Mouse (Mus musculus): ENCODE measurements around the gene Tmem254a. TPM values are rescaled to one million over a fixed set of nuclear protein-coding genes. Genes with fewer than 3 reads are reported as not detected.

The Tmem254a gene
- 1.3 and 1.6 TPM in 2 replicates for polyA plus RNA-seq (2015; fragmentation: Nextera tagmentation; extraction: Ambion mirVana)

DNA sequence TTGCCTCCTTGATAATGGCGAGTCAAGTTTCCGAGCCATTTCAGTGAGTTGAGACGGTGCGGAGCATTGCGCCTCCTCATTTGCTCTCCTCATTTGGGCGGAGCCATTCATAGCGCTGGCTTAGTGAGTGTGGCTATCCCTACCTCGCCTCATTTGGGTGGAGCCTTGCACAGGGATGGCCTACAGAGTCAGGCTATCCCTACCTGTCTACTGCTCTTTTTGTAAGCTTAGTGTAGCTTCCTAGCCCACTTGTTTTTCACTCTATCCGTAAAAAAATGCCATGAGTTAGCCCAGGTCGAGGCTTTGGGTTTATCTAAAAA, at the start of gene Tmem254a:
TSS of gene Tmem254a (minus strand) at position 111 of the 320 bp plus-strand sequence.

DNA sequence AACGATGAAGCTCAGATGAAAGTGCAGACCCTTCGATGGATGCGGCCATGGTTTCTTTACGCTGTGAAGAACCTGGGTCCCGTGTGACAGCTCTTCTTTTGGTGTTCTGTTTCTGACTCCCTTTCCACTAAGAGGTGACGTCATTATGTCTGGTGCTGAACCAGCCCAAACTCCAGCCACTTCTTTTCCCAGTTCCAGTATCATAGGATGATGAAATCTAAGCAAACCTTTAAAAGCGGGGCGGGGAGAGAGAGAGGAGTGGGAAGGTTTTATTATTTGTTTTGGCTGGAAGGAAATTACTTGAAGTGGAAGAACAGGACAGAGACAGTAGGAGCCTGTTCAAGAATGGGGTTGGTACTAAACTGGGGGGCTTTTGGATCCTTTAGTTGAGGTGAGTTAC, 10.5 kb upstream of the Tmem254a start, which contains the start of gene Cphx1:
TSS of gene Cphx1 (plus strand) at position 301 of the 400 bp plus-strand sequence.

DNA sequence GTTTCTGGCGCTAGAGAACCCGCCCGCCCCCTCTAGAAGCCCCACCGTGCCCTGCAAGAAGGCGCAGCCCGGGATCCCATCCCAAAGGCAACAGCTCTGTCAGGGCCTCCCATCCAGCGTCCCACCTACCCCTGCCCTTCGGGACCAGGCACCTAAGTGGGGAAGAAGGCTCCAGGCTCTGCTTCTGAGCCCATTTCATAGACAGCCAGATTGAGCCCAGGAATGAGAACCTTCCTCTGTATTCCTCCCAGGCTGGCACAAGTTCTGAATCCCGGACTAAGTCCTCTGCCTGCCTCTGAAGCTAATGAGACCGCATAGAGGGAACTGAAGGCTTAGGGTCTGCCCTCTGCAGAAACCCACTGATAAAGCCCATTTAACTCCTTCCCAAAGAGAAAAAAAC, 24.5 kb downstream of the Tmem254a start, which contains the start of gene Plac9a:
TSS of gene Plac9a (minus strand) at position 101 of the 400 bp plus-strand sequence.

Other genes starting within 250 kb of the Tmem254a start
- gene Ppif, start 233.5 kb downstream of the Tmem254a start, polyA plus RNA-seq (2015; fragmentation: Nextera tagmentation; extraction: Ambion mirVana): 45.7 and 50.9 TPM in 2 replicates
- gene Zcchc24, start 158.6 kb downstream of the Tmem254a start, polyA plus RNA-seq (2015; fragmentation: Nextera tagmentation; extraction: Ambion mirVana): 33.4 and 36.6 TPM in 2 replicates
- gene Anxa11, start 85.5 kb downstream of the Tmem254a start, polyA plus RNA-seq (2015; fragmentation: Nextera tagmentation; extraction: Ambion mirVana): 85.0 and 87.0 TPM in 2 replicates
- 2.8 and 3.4 TPM in 2 replicates for gene Plac9a, start 24.6 kb downstream of the Tmem254a start, polyA plus RNA-seq (2015; fragmentation: Nextera tagmentation; extraction: Ambion mirVana)
- 0.15 TPM in 1 of 2 replicates, not detected in the other for gene Cphx1, start 10.6 kb upstream of the Tmem254a start, polyA plus RNA-seq (2015; fragmentation: Nextera tagmentation; extraction: Ambion mirVana)
- gene Duxbl1, start 50.9 kb upstream of the Tmem254a start, polyA plus RNA-seq (2015; fragmentation: Nextera tagmentation; extraction: Ambion mirVana): 0.69 and 1.1 TPM in 2 replicates
- 85.2 and 92.5 TPM in 2 replicates for gene Gm9780, start 115.0 kb upstream of the Tmem254a start, polyA plus RNA-seq (2015; fragmentation: Nextera tagmentation; extraction: Ambion mirVana)
- 20.6 and 23.9 TPM in 2 replicates for gene Tmem254c, start 139.7 kb upstream of the Tmem254a start, polyA plus RNA-seq (2015; fragmentation: Nextera tagmentation; extraction: Ambion mirVana)
- gene Cphx2, start 153.8 kb upstream of the Tmem254a start, polyA plus RNA-seq (2015; fragmentation: Nextera tagmentation; extraction: Ambion mirVana): not detected in 2 replicates
- not detected in 2 replicates for gene Cphx3, start 154.6 kb upstream of the Tmem254a start, polyA plus RNA-seq (2015; fragmentation: Nextera tagmentation; extraction: Ambion mirVana)
- 0.94 TPM in 1 of 2 replicates, not detected in the other for gene Duxbl2, start 190.7 kb upstream of the Tmem254a start, polyA plus RNA-seq (2015; fragmentation: Nextera tagmentation; extraction: Ambion mirVana)